Mouse (Mus musculus) forebrain, postnatal 0 days (tissue): Measurements from ENCODE around the gene Zcchc3. TPM values are rescaled to one million over a fixed set of nuclear protein-coding genes. Genes with fewer than 3 reads are reported as not detected.
A peak's percentile ranks its signal among the peaks of the same experiment; 100 is the strongest.

Experiments used
- ATAC-seq: fragments of 200-750 bp; cut with Nextera tagmentation; 2 replicates; pipeline ENCODE4 v1.8.0; 2017; ENCODE audit warnings: mild to moderate bottlenecking, moderate library complexity
- DNase-seq: peaks from one replicate; pipeline ENCODE4 v3.0.0-alpha.2; 2015
- H3K27ac ChIP-seq: fragments of 300-500 bp; sonication (generic); 2 replicates; pipeline ENCODE4 v1.5.1; 2014; ENCODE audit warnings: low read depth, mild to moderate bottlenecking, antibody characterized with exemption, low read length, moderate library complexity, mixed read lengths
- H3K27me3 ChIP-seq: fragments of 300-500 bp; sonication (generic); 2 replicates; pipeline ENCODE4 v1.6.1; 2014; ENCODE audit warnings: mild to moderate bottlenecking, low read length, mixed read lengths; ENCODE audit not compliant: insufficient read depth
- H3K36me3 ChIP-seq: fragments of 300-500 bp; sonication (generic); 2 replicates; pipeline ENCODE4 v1.6.1; 2014; ENCODE audit warnings: mild to moderate bottlenecking, moderate library complexity; ENCODE audit not compliant: insufficient read depth
- H3K4me1 ChIP-seq: fragments of 300-500 bp; sonication (generic); 2 replicates; pipeline ENCODE4 v1.6.1; 2014; ENCODE audit warnings: antibody characterized with exemption; ENCODE audit not compliant: insufficient read depth
- H3K4me2 ChIP-seq: fragments of 300-500 bp; sonication (generic); 2 replicates; pipeline ENCODE4 v1.6.1; 2014; ENCODE audit warnings: low read depth, mild to moderate bottlenecking, moderate library complexity
- H3K4me3 ChIP-seq: fragments of 300-500 bp; sonication (generic); 2 replicates; pipeline ENCODE4 v1.5.1; 2014; ENCODE audit warnings: low read depth, low read length, mixed read lengths
- H3K9ac ChIP-seq: fragments of 300-500 bp; sonication (generic); 2 replicates; pipeline ENCODE4 v1.6.1; 2014; ENCODE audit warnings: mild to moderate bottlenecking
- H3K9me3 ChIP-seq: fragments of 300-500 bp; sonication (generic); 2 replicates; pipeline ENCODE4 v1.6.1; 2016; ENCODE audit warnings: low read length
- CTCF ChIP-seq: sonication (generic); IDR thresholded peaks from 2 replicates; pipeline ENCODE4 v1.5.1; 2016; ENCODE audit warnings: antibody characterized with exemption, control low read depth, low read depth
- WGBS: fragments of 180-500 bp; shearing (Covaris S2); extraction: QIAGEN DNeasy Blood & Tissue Kit; methylation state at CpG from one replicate; pipeline ENCODE4 v1.1.7; 2014; 5-methylcytosine and 5-hydroxymethylcytosine counted together
- polyA plus RNA-seq: library from polyadenylated mRNA; unstranded; fragments of >200 nt; fragmentation: Nextera tagmentation; extraction: Ambion mirVana; gene quantifications from 2 replicates; pipeline ENCODE4 v1.2.1, GENCODE M21; 2015
- total RNA-seq: library from RNA; depleted of rRNA; stranded (reverse); fragments of >200 nt; gene quantifications from 2 replicates; pipeline ENCODE4 v1.2.3, GENCODE M21; 2014

Gene Zcchc3
- total and polyA plus RNA-seq, 2 experiments from 2014 or later: 15.4 to 16.4 TPM

DNA sequence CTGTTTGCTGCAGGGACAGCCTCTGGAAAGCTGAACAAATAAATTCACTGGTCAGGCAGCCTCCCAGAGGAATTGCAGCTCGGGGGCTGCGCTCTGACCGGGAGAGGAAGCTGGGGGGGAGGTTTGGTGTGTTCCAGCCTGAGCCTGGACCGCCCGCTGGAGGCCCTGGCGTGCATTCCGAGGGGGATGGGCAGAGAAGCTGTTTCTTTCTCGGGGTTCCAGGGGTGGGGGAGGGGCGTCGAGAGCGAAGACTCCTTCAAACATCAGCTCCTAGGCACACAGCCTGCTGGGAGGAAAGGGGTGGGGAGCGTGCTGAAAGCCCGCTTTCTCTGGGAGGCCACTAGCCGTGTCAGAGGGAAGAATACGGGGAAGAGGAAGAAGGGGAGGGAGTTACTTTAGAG, 3.9 kb downstream of the Zcchc3 start:
- Histone ChIP-seq H3K4me1 (peaks cover 25% of the 10 kb centered on the region), H3K9me3 (no peaks in the 10 kb centered on the region), H3K4me2 (peak overlapping the region; percentile 72), H3K4me3 (peak overlapping the region; percentile 17), H3K36me3 (no peaks in the 10 kb centered on the region), H3K9ac (peak overlapping the region; percentile 39; the same call in 1 of the 2 replicates), H3K27ac (peak overlapping the region; percentile 76), H3K27me3 (no peaks in the 10 kb centered on the region)
- DNase-seq: peak; percentile 84
- WGBS: 7% methylated on average over 15 of the region's 15 CpGs
- no peak for TF ChIP-seq CTCF
- peak; percentile 36 for ATAC-seq

DNA sequence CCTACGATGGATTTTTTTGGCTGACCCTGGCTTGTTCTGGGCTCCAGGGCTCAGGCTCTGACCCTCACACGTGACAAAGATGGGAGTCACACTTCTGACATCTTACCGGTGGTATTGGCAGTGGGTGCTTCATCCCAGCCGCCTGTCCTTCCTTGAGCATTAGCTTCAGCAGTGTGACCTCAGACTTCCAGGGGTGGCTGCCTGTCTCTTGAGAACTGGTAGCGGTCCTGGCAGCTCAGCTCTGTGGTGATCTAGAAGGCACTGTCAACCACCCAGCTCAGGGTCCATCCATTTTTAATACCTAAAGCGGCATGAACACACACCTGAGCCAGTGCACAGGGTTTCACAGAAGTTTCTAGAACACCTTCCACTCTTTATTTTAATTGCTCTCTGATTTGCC, 5.0 kb downstream of the Zcchc3 start:
- Histone ChIP-seq H3K4me2 (no peak overlapping the region), H3K27ac (no peak overlapping the region), H3K9ac (no peak overlapping the region), H3K36me3 (no peaks in the 10 kb centered on the region), H3K9me3 (no peaks in the 10 kb centered on the region), H3K4me1 (peaks cover 18% of the 10 kb centered on the region), H3K4me3 (no peak overlapping the region), H3K27me3 (no peaks in the 10 kb centered on the region)
- no peak for ATAC-seq
- no peak for TF ChIP-seq CTCF
- WGBS: 84% methylated on average over 6 of the region's 6 CpGs
- DNase-seq: no peak

DNA sequence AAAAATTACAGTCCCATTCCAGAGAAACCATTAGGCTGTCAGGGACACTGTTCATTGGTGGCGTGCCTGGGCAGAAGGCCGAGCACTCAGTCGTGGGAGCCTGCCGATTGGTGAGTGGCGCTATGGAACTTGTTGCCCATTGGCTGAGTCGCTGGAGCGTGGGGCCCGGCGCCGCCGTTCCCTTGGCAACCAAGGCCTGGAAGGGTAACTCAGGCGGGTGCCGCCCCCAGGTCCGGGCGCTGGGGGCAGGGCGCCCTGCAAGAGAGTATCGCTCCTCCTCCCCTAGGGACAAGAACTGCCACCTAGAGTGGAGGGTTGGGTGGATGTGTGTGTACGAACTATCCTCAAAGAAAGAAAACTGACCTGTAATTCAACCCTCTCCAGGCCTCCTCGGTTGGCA, 8.7 kb downstream of the Zcchc3 start:
- no peaks in the 10 kb centered on the region for H3K27me3 ChIP-seq
- under 1% methylated on average over 19 of the region's 19 CpGs for WGBS
- peak; percentile 31; the same call in 1 of the 2 replicates for TF ChIP-seq CTCF

GRCm38 (mm10) chr2:152399122-152399542, 15.7 kb downstream of the Zcchc3 start:
- peak; percentile 38 for ATAC-seq
- no peaks in the 10 kb centered on the region for H3K36me3 ChIP-seq
- H3K9me3 ChIP-seq: no peaks in the 10 kb centered on the region
- peak overlapping the region; percentile 100 for H3K27ac ChIP-seq
- H3K4me3 ChIP-seq: peak overlapping the region; percentile 91
- H3K27me3 ChIP-seq: no peaks in the 10 kb centered on the region
- under 1% methylated on average over 13 of the region's 13 CpGs for WGBS
- TF ChIP-seq CTCF: no peak
- peak overlapping the region; percentile 97 for H3K9ac ChIP-seq
- peaks cover 9% of the 10 kb centered on the region; the same call in 1 of the 2 replicates for H3K4me1 ChIP-seq
- peak overlapping the region; percentile 85 for H3K4me2 ChIP-seq
- DNase-seq: peak; percentile 84

More for the DNA sequence above, 8.7 kb downstream of the Zcchc3 start:
- H3K4me1 ChIP-seq: peaks cover 6% of the 10 kb centered on the region
- no peaks in the 10 kb centered on the region for H3K9me3 ChIP-seq
- peak overlapping the region; percentile 56 for H3K4me2 ChIP-seq
- no peaks in the 10 kb centered on the region for H3K36me3 ChIP-seq
- H3K27ac ChIP-seq: peak overlapping the region; percentile 75; the same call in 1 of the 2 replicates
- ATAC-seq: peak; percentile 98
- H3K9ac ChIP-seq: peak overlapping the region; percentile 36
- H3K4me3 ChIP-seq: peak overlapping the region; percentile 32
- peak; percentile 96 for DNase-seq

DNA sequence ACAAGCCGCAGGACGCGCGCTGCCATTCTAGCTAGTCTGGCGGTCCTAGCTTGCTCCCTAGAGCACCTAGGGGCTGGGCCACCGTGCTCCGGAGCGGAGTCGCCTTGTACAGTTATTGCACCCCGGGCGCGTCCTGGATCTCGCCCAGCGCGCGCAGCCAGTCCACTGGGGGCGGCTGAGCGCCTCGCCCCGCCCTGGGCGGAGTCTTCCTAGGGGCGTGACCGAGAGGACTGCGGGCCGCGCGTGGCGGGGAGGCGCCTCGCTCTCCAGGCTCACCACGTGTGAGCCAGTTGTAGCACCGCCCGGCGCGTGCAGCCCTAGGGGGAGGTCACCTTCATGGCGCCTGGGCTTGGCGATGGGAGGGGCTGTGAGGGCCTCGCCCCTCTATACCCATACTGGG, 16.1 kb downstream of the Zcchc3 start:
- Histone ChIP-seq H3K4me3 (peak overlapping the region; percentile 91), H3K4me2 (peak overlapping the region; percentile 85), H3K27me3 (no peaks in the 10 kb centered on the region), H3K9me3 (no peaks in the 10 kb centered on the region), H3K36me3 (0 out of 2 replicates have a peak, but pooled peaks cover 4% of the 10 kb centered on the region), H3K4me1 (peaks cover 9% of the 10 kb centered on the region; the same call in 1 of the 2 replicates), H3K27ac (peak overlapping the region; percentile 100), H3K9ac (peak overlapping the region; percentile 97)
- ATAC-seq: peak; percentile 74
- under 1% methylated on average over 38 of the region's 38 CpGs for WGBS
- TF ChIP-seq CTCF: peak; percentile 38; the same call in 1 of the 2 replicates
- peak; percentile 96 for DNase-seq

GRCm38 (mm10) chr2:152397680-152398435, 17.0 kb downstream of the Zcchc3 start, which contains the start of gene Sox12:
Gene Sox12, minus strand, starts transcription at chr2:152398063.
- peak within 1 kb of the TSS; percentile 100 for H3K27ac ChIP-seq
- peaks cover 9% of the 10 kb centered on the region; the same call in 1 of the 2 replicates for H3K4me1 ChIP-seq
- H3K9ac ChIP-seq: peak within 1 kb of the TSS; percentile 97
- WGBS: 1% methylated on average over 84 of the region's 104 CpGs
- no peaks in the 10 kb centered on the region for H3K9me3 ChIP-seq
- 0 out of 2 replicates have a peak, but pooled peaks cover 4% of the 10 kb centered on the region for H3K36me3 ChIP-seq
- ATAC-seq: peak; percentile 77
- TF ChIP-seq CTCF: no peak
- peak within 1 kb of the TSS; percentile 85 for H3K4me2 ChIP-seq
- no peaks in the 10 kb centered on the region for H3K27me3 ChIP-seq
- peak within 1 kb of the TSS; percentile 91 for H3K4me3 ChIP-seq
- DNase-seq: peak; percentile 98

- Histone ChIP-seq H3K9ac (peak overlapping the region; percentile 97), H3K27ac (peak overlapping the region; percentile 100), H3K27me3 (no peaks in the 10 kb centered on the region), H3K9me3 (no peaks in the 10 kb centered on the region), H3K4me2 (peak overlapping the region; percentile 85), H3K36me3 (0 out of 2 replicates have a peak, but pooled peaks cover 4% of the 10 kb centered on the region), H3K4me1 (peaks cover 9% of the 10 kb centered on the region; the same call in 1 of the 2 replicates), H3K4me3 (peak overlapping the region; percentile 91)
- TF ChIP-seq CTCF: peak; percentile 17; the same call in 1 of the 2 replicates
- under 1% methylated on average over 70 of the region's 77 CpGs for WGBS
- ATAC-seq (peak; percentile 7), DNase-seq (peak; percentile 85)
Observed at GRCm38 (mm10) chr2:152397004-152397589, 17.7 kb downstream of the Zcchc3 start.
